Mouse (Mus musculus) cerebellum, adult 2 months (tissue): ENCODE measurements at regions not wholly inside any gene's neighbourhood (a gene's known extent, or its start where the extent isn't known, plus 50 kb on each side); places are given as distances from the start of the nearest gene placed in this dataset.

ENCODE experiments used
- CTCF ChIP-seq: fragments of 200-500 bp; IDR thresholded peaks from 2 replicates; pipeline ENCODE4 v1.5.1; 2011; ENCODE audit warnings: low read depth, mild to moderate bottlenecking, control low read depth, low read length, moderate library complexity, borderline replicate concordance; ENCODE audit not compliant: insufficient read depth
- POLR2A ChIP-seq: fragments of 200-500 bp; IDR thresholded peaks from 2 replicates; pipeline ENCODE4 v1.6.1; 2011; ENCODE audit warnings: low read length, control low read depth, borderline replicate concordance; ENCODE audit not compliant: insufficient read depth

- no peak for TF ChIP-seq POLR2A
- no peak for TF ChIP-seq CTCF
These were observed 512.7 kb downstream of the Rfpl4b start for GRCm38 (mm10) chr10:38308716-38309392.
